Mouse (Mus musculus): ENCODE results near the gene Tmem151b.

DNA sequence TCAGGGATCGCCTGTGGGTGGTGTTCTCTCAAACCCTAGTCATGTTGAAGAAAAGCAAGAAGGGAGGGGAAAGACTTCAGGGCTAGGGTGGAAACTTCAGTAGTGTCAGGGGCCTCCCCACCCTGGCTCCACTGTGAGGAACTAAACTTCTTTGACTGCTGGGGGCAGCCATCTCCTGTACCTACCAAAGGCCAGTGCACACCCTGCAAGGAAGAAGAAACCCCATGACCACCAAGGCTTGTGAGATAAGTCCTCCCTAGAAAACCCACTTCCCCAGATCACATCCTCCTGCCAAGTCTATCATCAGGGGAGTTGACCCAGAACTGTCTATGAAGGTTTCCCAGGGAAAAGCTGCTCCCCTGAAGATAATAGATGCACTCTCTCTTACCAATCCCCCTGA lies 4.9 kb upstream of the Tmem151b start:
- TF ChIP-seq CTCF (IDR thresholded peaks at IDR 0.05; ENCODE audit: borderline replicate concordance, insufficient read depth, low read length) (no peak), POLR2A (IDR thresholded peaks at IDR 0.05; ENCODE audit: low read depth, low read length) (no peak)
